Mouse (Mus musculus): Measurements from ENCODE around the gene Gm43518. TPM values are rescaled to one million over a fixed set of nuclear protein-coding genes. Genes with fewer than 3 reads are reported as not detected.

Gene Gm43518
- polyA plus RNA-seq, 1 experiment from 2014 or later = 3.7 TPM

GRCm38 (mm10) chr5:123891669-123892068, 35.5 kb upstream of the Gm43518 start:
- Histone ChIP-seq H3K27ac (ENCODE audit: low read depth, low read length) (no peak overlapping the region), H3K4me3 (ENCODE audit: low read length) (no peak overlapping the region), H3K4me1 (ENCODE audit: control insufficient read depth, insufficient read depth, low read depth, low read length) (no peaks in the 10 kb centered on the region), H3K9me3 (ENCODE audit: control insufficient read depth, low read length) (no peaks in the 10 kb centered on the region), H3K9ac (ENCODE audit: low read depth, low read length) (no peak overlapping the region), H3K4me2 (ENCODE audit: low read length) (peak overlapping the region; percentile 21; the same call in 1 of the 2 replicates), H3K36me3 (ENCODE audit: control insufficient read depth, insufficient read depth, low read length) (no peaks in the 10 kb centered on the region), H3K27me3 (replicated peaks; ENCODE audit: control insufficient read depth, insufficient read depth, low read length) (no peaks in the 10 kb centered on the region)
- WGBS = 50% methylated on average over 6 of the region's 6 CpGs
- no peak for ATAC-seq

GRCm38 (mm10) chr5:123893520-123893919, 33.7 kb upstream of the Gm43518 start:
- 93% methylated on average over 5 of the region's 5 CpGs for WGBS
- no peak overlapping the region for H3K4me2 ChIP-seq (ENCODE audit: low read length)
- no peaks in the 10 kb centered on the region for H3K36me3 ChIP-seq (ENCODE audit: control insufficient read depth, insufficient read depth, low read length)

GRCm38 (mm10) chr5:123896395-123896794, 30.8 kb upstream of the Gm43518 start:
- no peaks in the 10 kb centered on the region for H3K36me3 ChIP-seq (ENCODE audit: control insufficient read depth, insufficient read depth, low read length)
- no peak overlapping the region for H3K9ac ChIP-seq (ENCODE audit: low read depth, low read length)
- no peaks in the 10 kb centered on the region for H3K27me3 ChIP-seq (replicated peaks; ENCODE audit: control insufficient read depth, insufficient read depth, low read length)
- H3K27ac ChIP-seq (ENCODE audit: low read depth, low read length) = no peak overlapping the region
- no peak overlapping the region for H3K4me2 ChIP-seq (ENCODE audit: low read length)
- ATAC-seq = no peak
- H3K9me3 ChIP-seq (ENCODE audit: control insufficient read depth, low read length) = no peaks in the 10 kb centered on the region
- WGBS = 87% methylated on average over 11 of the region's 11 CpGs
- H3K4me3 ChIP-seq (ENCODE audit: low read length) = no peak overlapping the region
- H3K4me1 ChIP-seq (ENCODE audit: control insufficient read depth, insufficient read depth, low read depth, low read length) = no peaks in the 10 kb centered on the region

More at GRCm38 (mm10) chr5:123893520-123893919, 33.7 kb upstream of the Gm43518 start:
- Histone ChIP-seq H3K4me1 (ENCODE audit: control insufficient read depth, insufficient read depth, low read depth, low read length) (no peaks in the 10 kb centered on the region), H3K9ac (ENCODE audit: low read depth, low read length) (no peak overlapping the region), H3K27ac (ENCODE audit: low read depth, low read length) (no peak overlapping the region), H3K27me3 (replicated peaks; ENCODE audit: control insufficient read depth, insufficient read depth, low read length) (no peaks in the 10 kb centered on the region), H3K4me3 (ENCODE audit: low read length) (no peak overlapping the region), H3K9me3 (ENCODE audit: control insufficient read depth, low read length) (no peaks in the 10 kb centered on the region)
- no peak for ATAC-seq

- no peak for ATAC-seq
- H3K27me3 ChIP-seq (replicated peaks; ENCODE audit: control insufficient read depth, insufficient read depth, low read length) = no peaks in the 10 kb centered on the region
Measured at GRCm38 (mm10) chr5:123897352-123897751, 29.9 kb upstream of the Gm43518 start.

GRCm38 (mm10) chr5:123904059-123904672, 23.1 kb upstream of the Gm43518 start:
- no peaks in the 10 kb centered on the region for H3K27me3 ChIP-seq (replicated peaks; ENCODE audit: control insufficient read depth, insufficient read depth, low read length)
- 78% methylated on average over 11 of the region's 11 CpGs for WGBS
- no peak for ATAC-seq
- peaks cover 16% of the 10 kb centered on the region for H3K4me1 ChIP-seq (ENCODE audit: control insufficient read depth, insufficient read depth, low read depth, low read length)
- H3K36me3 ChIP-seq (ENCODE audit: control insufficient read depth, insufficient read depth, low read length) = peaks cover 4% of the 10 kb centered on the region; the same call in 1 of the 2 replicates
- H3K9ac ChIP-seq (ENCODE audit: low read depth, low read length) = no peak overlapping the region
- no peaks in the 10 kb centered on the region for H3K9me3 ChIP-seq (ENCODE audit: control insufficient read depth, low read length)
- no peak overlapping the region for H3K4me2 ChIP-seq (ENCODE audit: low read length)
- H3K4me3 ChIP-seq (ENCODE audit: low read length) = no peak overlapping the region
- H3K27ac ChIP-seq (ENCODE audit: low read depth, low read length) = no peak overlapping the region

More at GRCm38 (mm10) chr5:123897352-123897751, 29.9 kb upstream of the Gm43518 start:
- Histone ChIP-seq H3K4me3 (ENCODE audit: low read length) (no peak overlapping the region), H3K4me1 (ENCODE audit: control insufficient read depth, insufficient read depth, low read depth, low read length) (no peaks in the 10 kb centered on the region), H3K9ac (ENCODE audit: low read depth, low read length) (no peak overlapping the region), H3K4me2 (ENCODE audit: low read length) (no peak overlapping the region), H3K9me3 (ENCODE audit: control insufficient read depth, low read length) (no peaks in the 10 kb centered on the region), H3K27ac (ENCODE audit: low read depth, low read length) (no peak overlapping the region), H3K36me3 (ENCODE audit: control insufficient read depth, insufficient read depth, low read length) (no peaks in the 10 kb centered on the region)
- WGBS = 87% methylated on average over 13 of the region's 13 CpGs

GRCm38 (mm10) chr5:123906146-123906975, 20.9 kb upstream of the Gm43518 start:
- peak overlapping the region; percentile 63 for H3K9ac ChIP-seq (ENCODE audit: low read depth, low read length)
- peaks cover 16% of the 10 kb centered on the region for H3K4me1 ChIP-seq (ENCODE audit: control insufficient read depth, insufficient read depth, low read depth, low read length)

GRCm38 (mm10) chr5:123906976-123907630, 20.1 kb upstream of the Gm43518 start, which contains the start of gene Denr:
TSS of gene Denr (plus strand) at chr5:123907175.
- H3K9me3 ChIP-seq (ENCODE audit: control insufficient read depth, low read length) = no peaks in the 10 kb centered on the region
- WGBS = under 1% methylated on average over 61 of the region's 61 CpGs
- peak within 1 kb of the TSS; percentile 97 for H3K4me2 ChIP-seq (ENCODE audit: low read length)
- peak within 1 kb of the TSS; percentile 86 for H3K27ac ChIP-seq (ENCODE audit: low read depth, low read length)
- peaks cover 12% of the 10 kb centered on the region for H3K36me3 ChIP-seq (ENCODE audit: control insufficient read depth, insufficient read depth, low read length)
- peak within 1 kb of the TSS; percentile 98 for H3K4me3 ChIP-seq (ENCODE audit: low read length)
- peaks cover 16% of the 10 kb centered on the region for H3K4me1 ChIP-seq (ENCODE audit: control insufficient read depth, insufficient read depth, low read depth, low read length)
- peak within 1 kb of the TSS; percentile 99 for H3K9ac ChIP-seq (ENCODE audit: low read depth, low read length)
- H3K27me3 ChIP-seq (replicated peaks; ENCODE audit: control insufficient read depth, insufficient read depth, low read length) = no peaks in the 10 kb centered on the region
- peak; percentile 96 for ATAC-seq

More at GRCm38 (mm10) chr5:123906146-123906975, 20.9 kb upstream of the Gm43518 start:
- 68% methylated on average over 17 of the region's 17 CpGs for WGBS
- Histone ChIP-seq H3K36me3 (ENCODE audit: control insufficient read depth, insufficient read depth, low read length) (peaks cover 12% of the 10 kb centered on the region), H3K27ac (ENCODE audit: low read depth, low read length) (no peak overlapping the region), H3K4me2 (ENCODE audit: low read length) (peak overlapping the region; percentile 97), H3K4me3 (ENCODE audit: low read length) (peak overlapping the region; percentile 98), H3K27me3 (replicated peaks; ENCODE audit: control insufficient read depth, insufficient read depth, low read length) (no peaks in the 10 kb centered on the region), H3K9me3 (ENCODE audit: control insufficient read depth, low read length) (no peaks in the 10 kb centered on the region)
- no peak for ATAC-seq

GRCm38 (mm10) chr5:123907631-123907977, 19.6 kb upstream of the Gm43518 start:
- ATAC-seq = no peak
- Histone ChIP-seq H3K27ac (ENCODE audit: low read depth, low read length) (peak overlapping the region; percentile 86), H3K9ac (ENCODE audit: low read depth, low read length) (peak overlapping the region; percentile 99), H3K36me3 (ENCODE audit: control insufficient read depth, insufficient read depth, low read length) (peaks cover 12% of the 10 kb centered on the region), H3K9me3 (ENCODE audit: control insufficient read depth, low read length) (no peaks in the 10 kb centered on the region), H3K4me2 (ENCODE audit: low read length) (peak overlapping the region; percentile 97), H3K27me3 (replicated peaks; ENCODE audit: control insufficient read depth, insufficient read depth, low read length) (no peaks in the 10 kb centered on the region), H3K4me1 (ENCODE audit: control insufficient read depth, insufficient read depth, low read depth, low read length) (peaks cover 16% of the 10 kb centered on the region), H3K4me3 (ENCODE audit: low read length) (peak overlapping the region; percentile 98)
- 5% methylated on average over 10 of the region's 10 CpGs for WGBS

GRCm38 (mm10) chr5:123914852-123915251, 12.4 kb upstream of the Gm43518 start:
- no peaks in the 10 kb centered on the region for H3K4me1 ChIP-seq (ENCODE audit: control insufficient read depth, insufficient read depth, low read depth, low read length)
- 91% methylated on average over 3 of the region's 3 CpGs for WGBS
- no peak for ATAC-seq
- no peak overlapping the region for H3K4me2 ChIP-seq (ENCODE audit: low read length)
- no peaks in the 10 kb centered on the region for H3K27me3 ChIP-seq (replicated peaks; ENCODE audit: control insufficient read depth, insufficient read depth, low read length)
- H3K9ac ChIP-seq (ENCODE audit: low read depth, low read length) = no peak overlapping the region
- H3K27ac ChIP-seq (ENCODE audit: low read depth, low read length) = no peak overlapping the region
- H3K9me3 ChIP-seq (ENCODE audit: control insufficient read depth, low read length) = no peaks in the 10 kb centered on the region
- peaks cover 24% of the 10 kb centered on the region for H3K36me3 ChIP-seq (ENCODE audit: control insufficient read depth, insufficient read depth, low read length)
- H3K4me3 ChIP-seq (ENCODE audit: low read length) = no peak overlapping the region

Measured in hindbrain, embryonic 16.5 days (tissue).